Mouse (Mus musculus): ENCODE measurements around the gene Vwa1.
"Not testable (repeated sequence)": the region's sequence is repeated elsewhere in the genome, so short reads cannot be mapped to it uniquely, and the experiment has no call there.

Vwa1 gene

DNA sequence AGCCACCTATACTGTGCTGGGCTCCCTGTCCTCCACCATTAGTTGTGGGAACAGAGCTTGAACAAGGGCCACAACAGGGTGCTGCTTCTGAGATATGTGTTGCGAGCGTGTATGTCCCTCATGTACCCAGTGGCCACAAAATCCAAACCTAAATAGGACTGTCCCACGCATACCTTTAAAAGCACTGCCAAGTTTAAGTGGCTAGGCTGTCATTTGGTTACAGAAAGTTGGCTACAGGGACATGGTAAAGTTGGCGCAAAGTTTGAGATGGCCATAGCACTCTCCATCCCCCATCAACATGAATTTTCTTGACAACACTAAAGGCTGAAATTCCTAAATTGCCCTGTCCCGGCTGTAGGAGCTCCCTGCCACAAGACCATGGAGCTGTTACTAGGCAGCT lies 29.4 kb downstream of the Vwa1 start:
- DNase-seq (ENCODE audit: low spot score): no peak

DNA sequence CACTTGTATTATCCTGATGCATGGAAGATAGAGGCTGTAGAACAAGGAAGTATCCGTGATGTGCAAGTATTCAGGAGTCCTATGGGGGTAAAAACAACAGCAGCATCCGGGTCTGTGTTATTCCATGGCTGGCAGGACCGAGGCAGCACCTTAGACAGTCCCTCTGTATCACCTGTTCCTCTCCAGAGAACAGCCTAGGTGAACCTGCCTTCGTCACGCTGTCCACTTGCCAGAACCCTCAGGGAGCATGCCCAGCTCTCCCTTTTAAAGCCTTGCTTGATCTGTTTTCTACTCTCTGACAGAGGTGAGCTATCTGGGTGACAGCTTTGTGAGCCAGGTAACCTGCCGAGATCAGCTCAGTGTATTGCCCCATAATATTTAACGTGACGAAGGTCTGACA lies 30.0 kb downstream of the Vwa1 start:
- no peak for DNase-seq (ENCODE audit: low spot score)

GRCm38 (mm10) chr4:155742684-155743083 lies 31.8 kb downstream of the Vwa1 start:
- DNase-seq (ENCODE audit: low spot score): no peak

GRCm38 (mm10) chr4:155740681-155741080 lies 33.8 kb downstream of the Vwa1 start:
- DNase-seq (ENCODE audit: low spot score): not testable (repeated sequence)

GRCm38 (mm10) chr4:155739741-155740636 lies 34.5 kb downstream of the Vwa1 start:
- DNase-seq (ENCODE audit: low spot score): no peak

- no peak for DNase-seq (ENCODE audit: low spot score)
These were observed 35.3 kb downstream of the Vwa1 start for GRCm38 (mm10) chr4:155739152-155739551.

- DNase-seq (ENCODE audit: low spot score): no peak
These were observed 36.2 kb downstream of the Vwa1 start for GRCm38 (mm10) chr4:155738262-155738661.

GRCm38 (mm10) chr4:155736421-155736820 lies 38.1 kb downstream of the Vwa1 start:
- no peak for DNase-seq (ENCODE audit: low spot score)

DNA sequence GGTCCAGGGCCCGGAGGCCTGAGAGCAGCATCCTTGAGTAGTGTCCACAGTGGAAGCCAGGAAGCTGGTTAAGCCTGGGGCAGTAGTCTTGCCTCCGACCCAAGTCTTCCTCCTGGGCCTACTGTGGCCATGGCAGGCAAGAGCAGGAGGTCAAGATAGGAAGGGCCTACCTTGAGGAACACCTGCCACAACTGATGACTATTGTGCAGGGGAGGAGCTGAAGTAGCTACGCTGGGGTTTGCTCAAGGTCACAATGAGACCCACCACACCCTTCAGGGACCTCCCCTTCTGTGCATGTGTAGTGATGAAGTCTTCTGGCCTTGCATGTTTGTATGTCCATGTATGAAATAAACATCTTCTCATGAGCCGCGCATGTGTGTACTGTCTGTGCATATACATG lies 38.7 kb downstream of the Vwa1 start:
- no peak for DNase-seq (ENCODE audit: low spot score)

DNA sequence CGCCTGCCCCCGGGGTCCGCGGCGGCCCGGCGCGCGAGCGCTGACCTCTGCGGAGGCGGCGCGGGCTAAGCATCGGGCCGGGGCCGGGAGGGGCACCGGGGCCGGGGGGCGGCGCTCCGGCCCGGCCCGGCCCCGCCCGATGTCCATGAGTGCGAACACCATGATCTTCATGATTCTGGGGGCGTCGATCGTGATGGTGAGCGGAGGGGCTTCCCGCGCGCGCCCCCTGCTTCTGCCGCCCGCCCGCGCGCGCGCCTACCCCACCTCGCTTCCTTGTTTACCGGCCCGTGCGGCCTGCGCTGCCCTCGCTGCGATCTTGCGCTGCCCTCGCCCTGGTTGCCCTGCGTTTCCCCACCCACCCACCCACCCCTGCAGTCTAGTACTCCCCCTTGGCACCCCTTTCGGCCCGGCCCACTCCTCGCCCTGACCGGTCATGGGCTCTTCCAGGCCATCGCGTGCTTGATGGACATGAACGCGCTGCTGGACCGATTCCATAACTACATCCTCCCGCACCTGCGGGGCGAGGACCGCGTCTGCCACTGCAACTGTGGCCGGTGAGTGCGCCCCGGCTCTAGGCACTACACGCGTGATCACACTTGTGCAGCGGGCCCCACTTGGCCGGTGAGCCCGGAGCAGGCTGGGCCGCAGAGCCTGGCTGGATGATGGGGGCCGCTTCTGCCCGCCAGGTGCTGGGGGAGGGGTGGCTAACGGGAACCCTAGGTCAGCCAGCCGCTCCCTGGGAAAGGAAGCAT lies 39.4 kb downstream of the Vwa1 start:
- DNase-seq (ENCODE audit: low spot score): no peak

GRCm38 (mm10) chr4:155734350-155734941 lies 40.1 kb downstream of the Vwa1 start, which contains the start of gene Tmem240:
Gene Tmem240, plus strand, starts transcription at chr4:155734800.
- DNase-seq (ENCODE audit: low spot score): peak; percentile 68

DNA sequence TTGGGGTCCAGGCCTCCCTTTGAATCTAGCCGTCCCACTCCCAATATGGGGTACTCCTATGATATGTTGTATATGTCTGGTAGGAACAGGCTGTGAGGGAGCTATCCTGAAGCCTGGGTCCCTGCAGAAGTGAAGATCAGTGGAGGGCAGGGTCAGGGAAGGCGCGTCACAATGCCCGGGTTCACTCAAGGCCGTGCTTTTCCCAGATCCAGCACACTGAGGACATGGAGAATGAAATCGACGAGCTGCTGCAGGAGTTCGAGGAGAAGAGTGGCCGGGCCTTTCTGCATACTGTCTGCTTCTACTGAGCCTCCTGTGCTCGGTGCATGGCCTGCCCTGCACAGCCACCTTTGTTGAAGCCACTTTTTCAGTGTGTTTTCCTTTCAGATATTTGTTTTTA lies 41.2 kb downstream of the Vwa1 start:
- no peak for DNase-seq (ENCODE audit: low spot score)

GRCm38 (mm10) chr4:155727993-155728392 lies 46.5 kb downstream of the Vwa1 start:
- no peak for DNase-seq (ENCODE audit: low spot score)

GRCm38 (mm10) chr4:155721668-155722083 lies 52.8 kb downstream of the Vwa1 start:
- no peak for DNase-seq (ENCODE audit: low spot score)

Data from layer of hippocampus, adult 9-10 months (tissue).